ENCODE assay signal across 26 mouse cellular contexts in genomic region chr1:151265590-151265989, GRCm38 (mm10). TPM values are rescaled to one million over a fixed set of nuclear protein-coding genes. Genes with fewer than 3 reads are reported as not detected.
DNase-seq lines count a peak whose midpoint lies in the region; ATAC-seq lines count a peak whose summit lies in the region.
"Had no signal": no experiment of that assay in that cellular context is flagged by ENCODE, and none has a peak within 500 bp of the region (broad histone marks: within the 10 kb centered on the region; RNA-seq: fewer than 3 reads in every experiment).

No protein-coding gene starts in this region.

- H3K9me3 ChIP-seq in intestine, embryonic 16.5 days (ENCODE audit: control insufficient read depth, low read length) = no peaks in the 10 kb centered on the region
- H3K9me3 ChIP-seq: embryonic facial prominence, embryonic 10.5 days; embryonic facial prominence, embryonic 12.5 days; forebrain, embryonic 13.5 days; forebrain, embryonic 15.5 days had no signal

- H3K9ac ChIP-seq in intestine, embryonic 16.5 days (ENCODE audit: low read depth, low read length) = no peak overlapping the region
- H3K9ac ChIP-seq: embryonic facial prominence, embryonic 12.5 days; forebrain, embryonic 13.5 days; forebrain, embryonic 15.5 days; forebrain, postnatal 0 days had no signal

- no peaks in the 10 kb centered on the region for H3K4me1 ChIP-seq in intestine, embryonic 16.5 days (ENCODE audit: control insufficient read depth, insufficient read depth, low read length)
- H3K4me1 ChIP-seq: embryonic facial prominence, embryonic 10.5 days; embryonic facial prominence, embryonic 12.5 days; forebrain, embryonic 13.5 days; forebrain, embryonic 15.5 days had no signal

- H3K27ac ChIP-seq in intestine, embryonic 16.5 days (ENCODE audit: low read length) = no peak overlapping the region
- H3K27ac ChIP-seq: embryonic facial prominence, embryonic 10.5 days; embryonic facial prominence, embryonic 12.5 days; forebrain, embryonic 13.5 days; forebrain, embryonic 15.5 days had no signal

- WGBS in intestine, embryonic 16.5 days = 78% methylated on average over 5 of the region's 5 CpGs

- H3K27me3 ChIP-seq in intestine, embryonic 16.5 days (replicated peaks; ENCODE audit: control insufficient read depth, insufficient read depth, low read length) = no peaks in the 10 kb centered on the region
- H3K27me3 ChIP-seq: embryonic facial prominence, embryonic 12.5 days; forebrain, embryonic 13.5 days; forebrain, embryonic 15.5 days; Patski had no signal

- no peak overlapping the region for H3K4me2 ChIP-seq in intestine, embryonic 16.5 days (ENCODE audit: low read depth, low read length)
- H3K4me2 ChIP-seq: embryonic facial prominence, embryonic 12.5 days; forebrain, embryonic 13.5 days; forebrain, embryonic 15.5 days had no signal

- DNase-seq in kidney, adult 9 months = peak; percentile 35
- no peak for DNase-seq in kidney, postnatal 14 days
- peak; percentile 8 for DNase-seq in retina, embryonic 14.5 days (ENCODE audit: low spot score)
- DNase-seq in retina, postnatal 1 day = no peak
- no peak for DNase-seq in embryo, embryonic 11 days
- DNase-seq: adrenal gland, adult 8-10 months; adrenal gland, postnatal 14 days; cerebellum, adult 11-12 months; cerebellum, adult 2 months; cerebellum, adult 9-10 months; cerebellum, postnatal 10 days; cerebellum, postnatal 25 days; forebrain, postnatal 0 days had no signal

- ATAC-seq in common myeloid progenitor, adult 5-6 weeks (replicated peaks; ENCODE audit: low read depth, poor library complexity, severe bottlenecking) = peak; percentile 53; the same call in 1 of the 2 replicates
- no peak for ATAC-seq in intestine, embryonic 16.5 days
- ATAC-seq: activated CD4-positive, CD25-positive, alpha-beta regulatory T cell, adult 4 months; forebrain, embryonic 13.5 days; forebrain, embryonic 15.5 days; forebrain, postnatal 0 days; Patski had no signal

- H3K36me3 ChIP-seq in intestine, embryonic 16.5 days (ENCODE audit: control insufficient read depth, insufficient read depth, low read length) = no peaks in the 10 kb centered on the region
- H3K36me3 ChIP-seq: embryonic facial prominence, embryonic 10.5 days; embryonic facial prominence, embryonic 12.5 days; forebrain, embryonic 15.5 days had no signal

- H3K4me3 ChIP-seq in intestine, embryonic 16.5 days (ENCODE audit: low read length) = no peak overlapping the region
- H3K4me3 ChIP-seq: embryonic facial prominence, embryonic 10.5 days; embryonic facial prominence, embryonic 12.5 days; forebrain, embryonic 13.5 days; forebrain, embryonic 15.5 days had no signal

RNA-seq across cellular contexts. Expression of gene Gm47996, which starts 55.7 kb away (rescaled TPM):
- 1.6 and 4.8 TPM in 2 replicates for total RNA-seq in common myeloid progenitor, adult 5-6 weeks (2017)
- polyA plus RNA-seq in intestine, embryonic 16.5 days (2015; fragmentation: Nextera tagmentation; extraction: Ambion mirVana) = not detected in 2 replicates
- total RNA-seq: adrenal gland, adult 18-20 months; adrenal gland, adult 8-10 months; adrenal gland, postnatal 14 days; adrenal gland, postnatal 36 days; forebrain, postnatal 0 days had no signal
- polyA plus RNA-seq: activated CD4-positive, CD25-positive, alpha-beta regulatory T cell, adult 4 months; C2C12; cerebellum, adult 2 months; embryonic facial prominence, embryonic 10.5 days; embryonic facial prominence, embryonic 12.5 days; embryonic facial prominence, embryonic 14.5 days; forebrain, embryonic 11.5 days; forebrain, embryonic 13.5 days; forebrain, embryonic 15.5 days; forebrain, postnatal 0 days; Patski had no signal

Comparison
In these comparisons a context has a peak if more than half of its experiments do, and no peak if none do; other contexts are left out.
1. DNase-seq: peak in kidney, adult 9 months (single experiment) and retina, embryonic 14.5 days (single experiment); none in kidney, postnatal 14 days (single experiment), retina, postnatal 1 day (single experiment) and embryo, embryonic 11 days (single experiment).